Mouse (Mus musculus) forebrain, embryonic 11.5 days (tissue): ENCODE results near the gene Rnf224. TPM values are rescaled to one million over a fixed set of nuclear protein-coding genes. Genes with fewer than 3 reads are reported as not detected.
A peak's percentile ranks its signal among the peaks of the same experiment; 100 is the strongest.

Experiments used
- ATAC-seq: fragments of 200-750 bp; cut with Nextera tagmentation; replicated peaks from 2 replicates; pipeline ENCODE4 v1.8.0; 2017; ENCODE audit warnings: moderate TSS enrichment; ENCODE audit not compliant: low FRiP score
- DNase-seq: peaks from one replicate; pipeline ENCODE4 v3.0.0-alpha.2; 2017; ENCODE audit warnings: low spot score
- H3K27ac ChIP-seq: fragments of 300-500 bp; sonication (generic); 2 replicates; pipeline ENCODE4 v1.5.1; 2014; ENCODE audit warnings: low read depth, low read length
- H3K27me3 ChIP-seq: fragments of 300-500 bp; sonication (generic); 2 replicates; pipeline ENCODE4 v1.6.1; 2014; ENCODE audit warnings: mild to moderate bottlenecking, low read length, mixed read lengths; ENCODE audit not compliant: control insufficient read depth, insufficient read depth
- H3K36me3 ChIP-seq: fragments of 300-500 bp; sonication (generic); 2 replicates; pipeline ENCODE4 v1.6.1; 2014; ENCODE audit warnings: mild to moderate bottlenecking, low read length, moderate library complexity, mixed read lengths; ENCODE audit not compliant: control insufficient read depth, insufficient read depth
- H3K4me1 ChIP-seq: fragments of 300-500 bp; sonication (generic); replicated peaks from 2 replicates; pipeline ENCODE4 v1.6.1; 2014; ENCODE audit warnings: low read length, mixed read lengths; ENCODE audit not compliant: control insufficient read depth, insufficient read depth
- H3K4me2 ChIP-seq: fragments of 300-500 bp; sonication (generic); 2 replicates; pipeline ENCODE4 v1.6.1; 2014; ENCODE audit warnings: low read depth, mild to moderate bottlenecking, low read length, moderate library complexity, mixed read lengths; ENCODE audit not compliant: severe bottlenecking
- H3K4me3 ChIP-seq: fragments of 300-500 bp; sonication (generic); 2 replicates; pipeline ENCODE4 v1.5.1; 2014; ENCODE audit warnings: low read depth, low read length
- H3K9ac ChIP-seq: fragments of 300-500 bp; sonication (generic); 2 replicates; pipeline ENCODE4 v1.6.1; 2014; ENCODE audit warnings: low read length
- H3K9me3 ChIP-seq: fragments of 300-500 bp; sonication (generic); 2 replicates; pipeline ENCODE4 v1.6.1; 2016; ENCODE audit warnings: low read length, mixed read lengths; ENCODE audit not compliant: control insufficient read depth
- WGBS: fragments of 180-500 bp; shearing (Covaris S2); extraction: QIAGEN DNeasy Blood & Tissue Kit; methylation state at CpG from one replicate; pipeline ENCODE4 v1.1.7; 2014; 5-methylcytosine and 5-hydroxymethylcytosine counted together
- polyA plus RNA-seq: library from polyadenylated mRNA; unstranded; fragments of >200 nt; fragmentation: Nextera tagmentation; extraction: Ambion mirVana; gene quantifications from 2 replicates; pipeline ENCODE4 v1.2.1, GENCODE M21; 2014

The Rnf224 gene
- polyA plus RNA-seq, result not detected in 2 replicates

- no peak within 1 kb of the TSS for H3K4me2 ChIP-seq
- WGBS, result 43% methylated on average over 8 of the region's 8 CpGs
- H3K9me3 ChIP-seq, result no peaks in the 10 kb centered on the region
- no peak within 1 kb of the TSS for H3K9ac ChIP-seq
- H3K4me3 ChIP-seq, result no peak within 1 kb of the TSS
- no peak within 1 kb of the TSS for H3K27ac ChIP-seq
- no peaks in the 10 kb centered on the region; the same call in 1 of the 2 replicates for H3K4me1 ChIP-seq
- peaks cover 5% of the 10 kb centered on the region; the same call in 1 of the 2 replicates for H3K27me3 ChIP-seq
- DNase-seq (no peak), ATAC-seq (no peak)
- no peaks in the 10 kb centered on the region for H3K36me3 ChIP-seq
Measured at GRCm38 (mm10) chr2:25236614-25237013, at the start of gene Rnf224. TSS of gene Rnf224 (minus strand) at chr2:25236787.

- DNase-seq (no peak), ATAC-seq (no peak)
- H3K36me3 ChIP-seq, result peaks cover 7% of the 10 kb centered on the region; the same call in 1 of the 2 replicates
- 88% methylated on average over 1 of the region's 1 CpGs for WGBS
- no peak overlapping the region for H3K9ac ChIP-seq
- no peaks in the 10 kb centered on the region; the same call in 1 of the 2 replicates for H3K4me1 ChIP-seq
- H3K27me3 ChIP-seq, result peaks cover 35% of the 10 kb centered on the region
- no peak overlapping the region for H3K4me3 ChIP-seq
- H3K27ac ChIP-seq, result no peak overlapping the region
- H3K4me2 ChIP-seq, result no peak overlapping the region
- H3K9me3 ChIP-seq, result no peaks in the 10 kb centered on the region
Measured at GRCm38 (mm10) chr2:25286314-25286713, 49.7 kb upstream of the Rnf224 start.

- H3K36me3 ChIP-seq, result peaks cover 7% of the 10 kb centered on the region; the same call in 1 of the 2 replicates
Measured at GRCm38 (mm10) chr2:25285551-25285950, 49.0 kb upstream of the Rnf224 start.

GRCm38 (mm10) chr2:25278928-25279882 lies 42.6 kb upstream of the Rnf224 start:
- no peak overlapping the region for H3K4me2 ChIP-seq
- H3K27ac ChIP-seq, result no peak overlapping the region
- H3K4me3 ChIP-seq, result no peak overlapping the region
- no peak overlapping the region for H3K9ac ChIP-seq
- WGBS, result 63% methylated on average over 13 of the region's 13 CpGs
- no peaks in the 10 kb centered on the region for H3K27me3 ChIP-seq
- no peaks in the 10 kb centered on the region for H3K9me3 ChIP-seq
- peaks cover 12% of the 10 kb centered on the region for H3K36me3 ChIP-seq
- ATAC-seq (no peak; the same call in 1 of the 2 replicates), DNase-seq (peak; percentile 89)
- H3K4me1 ChIP-seq, result no peaks in the 10 kb centered on the region

More at GRCm38 (mm10) chr2:25285551-25285950, 49.0 kb upstream of the Rnf224 start:
- WGBS, result 97% methylated on average over 2 of the region's 2 CpGs
- no peak for ATAC-seq
- DNase-seq, result no peak
- H3K4me1 ChIP-seq, result no peaks in the 10 kb centered on the region
- peaks cover 27% of the 10 kb centered on the region for H3K27me3 ChIP-seq
- H3K4me2 ChIP-seq, result no peak overlapping the region
- H3K9ac ChIP-seq, result no peak overlapping the region
- H3K9me3 ChIP-seq, result no peaks in the 10 kb centered on the region
- H3K4me3 ChIP-seq, result no peak overlapping the region
- no peak overlapping the region for H3K27ac ChIP-seq

GRCm38 (mm10) chr2:25273010-25273409 lies 36.4 kb upstream of the Rnf224 start:
- Histone ChIP-seq H3K4me1 (peaks cover 18% of the 10 kb centered on the region), H3K9me3 (no peaks in the 10 kb centered on the region), H3K9ac (peak overlapping the region; percentile 70), H3K27ac (no peak overlapping the region), H3K27me3 (no peaks in the 10 kb centered on the region), H3K4me3 (peak overlapping the region; percentile 91), H3K36me3 (peaks cover 5% of the 10 kb centered on the region), H3K4me2 (peak overlapping the region; percentile 68)
- DNase-seq, result no peak
- no peak for ATAC-seq
- WGBS, result 39% methylated on average over 16 of the region's 16 CpGs

- ATAC-seq (peak; percentile 62), DNase-seq (no peak)
- peak overlapping the region; percentile 68 for H3K4me2 ChIP-seq
- H3K4me1 ChIP-seq, result peaks cover 18% of the 10 kb centered on the region
- peak overlapping the region; percentile 91 for H3K4me3 ChIP-seq
- no peaks in the 10 kb centered on the region for H3K9me3 ChIP-seq
- peaks cover 5% of the 10 kb centered on the region for H3K36me3 ChIP-seq
- H3K9ac ChIP-seq, result peak overlapping the region; percentile 70
- H3K27me3 ChIP-seq, result no peaks in the 10 kb centered on the region
- no peak overlapping the region for H3K27ac ChIP-seq
- WGBS, result under 1% methylated on average over 28 of the region's 29 CpGs
Measured at GRCm38 (mm10) chr2:25272515-25272914, 35.9 kb upstream of the Rnf224 start.

- Histone ChIP-seq H3K27ac (peak within 1 kb of the TSS; percentile 8; the same call in 1 of the 2 replicates), H3K9me3 (no peaks in the 10 kb centered on the region), H3K36me3 (peaks cover 5% of the 10 kb centered on the region), H3K4me1 (peaks cover 18% of the 10 kb centered on the region), H3K9ac (peak within 1 kb of the TSS; percentile 70), H3K4me2 (peak within 1 kb of the TSS; percentile 91), H3K27me3 (no peaks in the 10 kb centered on the region), H3K4me3 (peak within 1 kb of the TSS; percentile 91)
- DNase-seq, result peak; percentile 99
- under 1% methylated on average over 53 of the region's 55 CpGs for WGBS
- peak; percentile 98 for ATAC-seq
Measured at GRCm38 (mm10) chr2:25271827-25272511, 35.4 kb upstream of the Rnf224 start, which contains the start of the genes Ssna1 and Anapc2. TSS of gene Ssna1 (minus strand) at chr2:25272438. TSS of gene Anapc2 (plus strand) at chr2:25272478.

- no peaks in the 10 kb centered on the region for H3K9me3 ChIP-seq
- H3K36me3 ChIP-seq, result no peaks in the 10 kb centered on the region; the same call in 1 of the 2 replicates
- peaks cover 26% of the 10 kb centered on the region for H3K4me1 ChIP-seq
- H3K4me2 ChIP-seq, result no peak overlapping the region
- H3K4me3 ChIP-seq, result no peak overlapping the region
- H3K9ac ChIP-seq, result no peak overlapping the region
- DNase-seq (no peak), ATAC-seq (no peak)
- peaks cover 16% of the 10 kb centered on the region for H3K27me3 ChIP-seq
- 75% methylated on average over 4 of the region's 4 CpGs for WGBS
- H3K27ac ChIP-seq, result no peak overlapping the region
Measured at GRCm38 (mm10) chr2:25267746-25268309, 31.2 kb upstream of the Rnf224 start.
